Mouse (Mus musculus): Measurements from ENCODE around the gene Pced1a. TPM values are rescaled to one million over a fixed set of nuclear protein-coding genes. Genes with fewer than 3 reads are reported as not detected.

Gene Pced1a
- polyA plus RNA-seq, 1 experiment from 2014 or later = 10.3 TPM

DNA sequence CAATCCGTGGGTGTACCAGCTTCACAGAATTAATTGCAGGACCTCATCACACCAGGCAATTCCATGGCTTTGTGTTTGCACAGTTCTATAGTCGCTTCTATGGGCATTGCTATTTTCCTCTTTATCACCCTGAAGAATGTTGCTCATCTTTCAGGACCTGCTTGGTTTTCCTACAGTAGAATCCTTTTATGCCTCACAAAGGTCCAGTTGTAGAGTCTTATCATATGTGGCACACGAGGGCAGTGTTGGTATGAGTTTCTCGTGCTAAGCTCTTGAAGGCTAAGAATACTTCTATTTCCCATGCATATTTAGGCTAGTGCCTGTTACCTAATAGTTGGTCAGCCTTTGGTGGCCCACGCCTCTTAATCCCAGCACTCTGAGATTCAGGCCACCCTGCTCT lies 611 bp upstream of the Pced1a start:
- H3K4me3 ChIP-seq (ENCODE audit: low read depth, low read length) = peak overlapping the region; percentile 79
- ATAC-seq (ENCODE audit: low FRiP score) = no peak
- peak overlapping the region; percentile 87; the same call in 1 of the 2 replicates for H3K9ac ChIP-seq (ENCODE audit: low read depth, low read length)
- no peaks in the 10 kb centered on the region for H3K36me3 ChIP-seq (ENCODE audit: control insufficient read depth, insufficient read depth, low read length)
- H3K4me2 ChIP-seq (replicated peaks; ENCODE audit: low read depth, low read length) = peak overlapping the region; percentile 83
- no peak for DNase-seq (ENCODE audit: low spot score)
- H3K4me1 ChIP-seq (replicated peaks; ENCODE audit: control insufficient read depth, insufficient read depth, low read length) = 0 out of 2 replicates have a peak, but pooled peaks cover 4% of the 10 kb centered on the region
- H3K9me3 ChIP-seq (ENCODE audit: control insufficient read depth, low read length) = no peaks in the 10 kb centered on the region
- no peak overlapping the region for H3K27ac ChIP-seq (ENCODE audit: low read depth, low read length)
- H3K27me3 ChIP-seq (ENCODE audit: control insufficient read depth, insufficient read depth, low read length) = no peaks in the 10 kb centered on the region
- WGBS = 56% methylated on average over 5 of the region's 5 CpGs

DNA sequence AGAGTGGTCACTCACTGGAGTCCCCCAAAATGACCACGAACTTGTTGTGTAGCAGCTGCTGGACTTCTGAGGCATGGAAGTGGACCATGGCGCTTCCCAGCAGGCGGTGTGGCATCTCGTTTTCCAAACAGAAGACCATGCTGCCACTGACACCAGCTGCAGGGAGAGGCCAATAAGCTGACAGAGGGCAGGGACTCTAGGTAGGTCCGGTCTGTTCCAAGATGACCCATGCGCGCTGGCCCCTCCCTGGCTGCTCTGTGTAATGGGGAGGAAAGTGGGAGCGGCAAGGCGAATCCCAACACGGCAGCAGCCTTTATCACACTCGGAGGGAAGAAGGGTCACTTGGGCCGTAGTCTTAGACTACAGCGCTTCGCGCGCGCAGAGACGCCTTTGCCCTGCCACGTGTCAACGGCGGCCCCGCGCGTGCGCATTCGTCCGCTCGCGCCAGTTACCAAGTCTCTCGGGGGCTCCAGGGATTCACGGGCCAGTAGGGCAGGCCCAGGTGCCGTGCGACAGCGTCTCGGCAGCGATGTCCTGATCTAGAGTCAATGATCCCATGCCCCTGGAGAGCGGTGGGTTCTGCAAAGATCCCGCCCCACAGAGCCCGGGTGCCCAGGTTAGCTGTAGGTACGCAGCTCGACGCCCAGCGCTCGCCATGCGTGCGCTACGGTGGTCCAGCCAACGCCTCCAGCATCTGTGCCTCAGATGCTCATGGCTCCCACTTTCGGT lies 940 bp downstream of the Pced1a start:
- ATAC-seq (ENCODE audit: low FRiP score) (peak; percentile 78), DNase-seq (ENCODE audit: low spot score) (peak; percentile 88)
- H3K4me2 ChIP-seq (replicated peaks; ENCODE audit: low read depth, low read length) = peak overlapping the region; percentile 83
- peak overlapping the region; percentile 77 for H3K27ac ChIP-seq (ENCODE audit: low read depth, low read length)
- H3K36me3 ChIP-seq (ENCODE audit: control insufficient read depth, insufficient read depth, low read length) = no peaks in the 10 kb centered on the region
- no peaks in the 10 kb centered on the region for H3K9me3 ChIP-seq (ENCODE audit: control insufficient read depth, low read length)
- 18% methylated on average over 49 of the region's 49 CpGs for WGBS
- 0 out of 2 replicates have a peak, but pooled peaks cover 4% of the 10 kb centered on the region for H3K4me1 ChIP-seq (replicated peaks; ENCODE audit: control insufficient read depth, insufficient read depth, low read length)
- peak overlapping the region; percentile 87 for H3K9ac ChIP-seq (ENCODE audit: low read depth, low read length)
- H3K4me3 ChIP-seq (ENCODE audit: low read depth, low read length) = peak overlapping the region; percentile 79
- H3K27me3 ChIP-seq (ENCODE audit: control insufficient read depth, insufficient read depth, low read length) = no peaks in the 10 kb centered on the region

DNA sequence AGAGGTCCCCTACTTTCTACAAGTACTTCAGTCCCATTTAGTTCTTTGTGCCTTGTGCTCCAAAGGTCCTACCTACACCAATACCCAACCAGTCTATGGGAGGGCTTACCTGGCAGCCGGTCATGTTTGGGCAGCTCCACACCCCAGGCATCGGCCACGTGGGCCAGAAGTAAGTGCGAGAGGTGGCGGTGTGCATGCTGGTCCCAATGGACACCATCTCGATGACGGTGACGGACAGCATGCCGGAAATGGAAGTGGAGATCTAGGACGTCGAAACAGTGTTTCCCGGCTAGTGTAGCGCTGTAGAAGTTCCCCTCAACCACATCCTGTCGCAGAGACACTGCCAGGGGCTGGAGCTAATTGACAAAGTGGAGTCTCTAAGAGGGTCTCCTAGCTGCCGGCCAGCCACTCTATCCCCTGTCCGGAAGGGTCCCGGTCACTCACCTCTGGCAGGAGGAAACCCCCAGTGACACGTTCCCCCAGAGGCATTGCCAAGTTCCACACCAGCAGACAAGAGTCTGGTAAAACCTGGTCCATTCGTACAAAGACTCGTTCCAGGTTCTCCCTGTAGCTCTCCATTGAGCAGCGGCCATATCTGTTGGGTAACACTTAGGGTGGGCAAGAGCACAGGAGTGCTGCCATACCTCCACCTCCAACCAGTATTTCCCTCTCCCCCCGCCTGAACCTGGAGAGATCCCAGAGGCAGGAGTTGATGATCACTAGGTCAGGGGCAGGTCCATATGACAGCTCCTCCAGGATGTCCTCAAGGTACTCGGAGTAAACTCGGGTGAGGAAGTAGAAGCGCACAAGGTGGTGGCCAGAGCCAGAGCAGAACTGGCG lies 2.5 kb downstream of the Pced1a start:
- H3K4me2 ChIP-seq (replicated peaks; ENCODE audit: low read depth, low read length) = no peak overlapping the region
- DNase-seq (ENCODE audit: low spot score) (no peak), ATAC-seq (ENCODE audit: low FRiP score) (no peak)
- no peak overlapping the region for H3K9ac ChIP-seq (ENCODE audit: low read depth, low read length)
- H3K4me1 ChIP-seq (replicated peaks; ENCODE audit: control insufficient read depth, insufficient read depth, low read length) = 0 out of 2 replicates have a peak, but pooled peaks cover 4% of the 10 kb centered on the region
- no peak overlapping the region for H3K27ac ChIP-seq (ENCODE audit: low read depth, low read length)
- H3K36me3 ChIP-seq (ENCODE audit: control insufficient read depth, insufficient read depth, low read length) = no peaks in the 10 kb centered on the region
- no peak overlapping the region for H3K4me3 ChIP-seq (ENCODE audit: low read depth, low read length)
- no peaks in the 10 kb centered on the region for H3K27me3 ChIP-seq (ENCODE audit: control insufficient read depth, insufficient read depth, low read length)
- no peaks in the 10 kb centered on the region for H3K9me3 ChIP-seq (ENCODE audit: control insufficient read depth, low read length)
- 97% methylated on average over 26 of the region's 26 CpGs for WGBS

DNA sequence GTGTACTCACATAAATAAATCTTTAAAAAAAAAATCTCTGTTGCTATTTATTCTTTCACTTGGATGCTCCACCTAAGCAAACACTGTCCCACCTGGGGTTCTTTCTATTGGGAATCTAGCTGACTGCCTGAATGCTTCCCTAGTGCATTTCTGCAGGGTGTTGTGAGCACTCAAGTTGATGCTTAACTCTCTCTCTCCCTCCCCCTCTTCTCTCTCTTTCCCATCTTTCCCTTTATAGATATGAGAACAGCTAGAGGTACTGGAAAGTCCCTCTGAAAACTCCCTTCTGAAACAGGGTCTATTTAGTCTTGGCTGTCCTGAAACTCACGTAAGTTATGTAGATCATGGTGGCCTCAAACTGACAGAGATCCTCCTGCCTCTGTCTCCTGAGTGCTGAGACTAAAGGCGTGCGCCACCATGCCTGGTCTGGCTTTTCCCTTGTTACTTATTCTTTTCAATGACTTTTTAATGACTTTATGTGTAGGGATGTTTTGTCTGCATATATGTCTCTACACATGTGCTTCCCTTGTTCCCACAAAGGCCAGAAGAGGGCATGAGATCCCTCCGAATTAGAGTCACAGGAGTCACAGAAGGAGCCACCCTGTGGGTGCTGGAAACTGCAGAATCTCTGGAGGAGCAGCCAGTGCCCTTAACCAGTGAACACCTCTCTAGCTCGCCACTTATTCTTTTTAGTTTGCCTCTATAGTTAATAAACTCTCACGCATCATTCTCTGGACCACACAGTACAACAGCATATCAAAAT lies 10.2 kb downstream of the Pced1a start:
- ATAC-seq (ENCODE audit: low FRiP score) (no peak), DNase-seq (ENCODE audit: low spot score) (no peak)
- H3K4me3 ChIP-seq (ENCODE audit: low read depth, low read length) = no peak overlapping the region
- no peaks in the 10 kb centered on the region for H3K36me3 ChIP-seq (ENCODE audit: control insufficient read depth, insufficient read depth, low read length)
- no peaks in the 10 kb centered on the region for H3K4me1 ChIP-seq (replicated peaks; ENCODE audit: control insufficient read depth, insufficient read depth, low read length)
- no peak overlapping the region for H3K4me2 ChIP-seq (replicated peaks; ENCODE audit: low read depth, low read length)
- H3K9me3 ChIP-seq (ENCODE audit: control insufficient read depth, low read length) = no peaks in the 10 kb centered on the region
- H3K27ac ChIP-seq (ENCODE audit: low read depth, low read length) = no peak overlapping the region
- no peaks in the 10 kb centered on the region for H3K27me3 ChIP-seq (ENCODE audit: control insufficient read depth, insufficient read depth, low read length)
- H3K9ac ChIP-seq (ENCODE audit: low read depth, low read length) = no peak overlapping the region
- WGBS = 71% methylated on average over 6 of the region's 6 CpGs

- no peak for ATAC-seq (ENCODE audit: low FRiP score)
- WGBS = 74% methylated on average over 3 of the region's 3 CpGs
- no peak overlapping the region for H3K4me3 ChIP-seq (ENCODE audit: low read depth, low read length)
- no peaks in the 10 kb centered on the region for H3K36me3 ChIP-seq (ENCODE audit: control insufficient read depth, insufficient read depth, low read length)
- no peak for DNase-seq (ENCODE audit: low spot score)
- H3K27ac ChIP-seq (ENCODE audit: low read depth, low read length) = no peak overlapping the region
- H3K27me3 ChIP-seq (ENCODE audit: control insufficient read depth, insufficient read depth, low read length) = no peaks in the 10 kb centered on the region
- H3K4me1 ChIP-seq (replicated peaks; ENCODE audit: control insufficient read depth, insufficient read depth, low read length) = no peaks in the 10 kb centered on the region
- H3K9ac ChIP-seq (ENCODE audit: low read depth, low read length) = no peak overlapping the region
- H3K9me3 ChIP-seq (ENCODE audit: control insufficient read depth, low read length) = no peaks in the 10 kb centered on the region
- H3K4me2 ChIP-seq (replicated peaks; ENCODE audit: low read depth, low read length) = no peak overlapping the region
Observed at GRCm38 (mm10) chr2:130412775-130413174, 11.7 kb downstream of the Pced1a start.

- Histone ChIP-seq H3K27me3 (ENCODE audit: control insufficient read depth, insufficient read depth, low read length) (no peaks in the 10 kb centered on the region), H3K4me1 (replicated peaks; ENCODE audit: control insufficient read depth, insufficient read depth, low read length) (no peaks in the 10 kb centered on the region), H3K4me3 (ENCODE audit: low read depth, low read length) (no peak overlapping the region), H3K9me3 (ENCODE audit: control insufficient read depth, low read length) (no peaks in the 10 kb centered on the region), H3K4me2 (replicated peaks; ENCODE audit: low read depth, low read length) (no peak overlapping the region), H3K27ac (ENCODE audit: low read depth, low read length) (no peak overlapping the region), H3K9ac (ENCODE audit: low read depth, low read length) (no peak overlapping the region), H3K36me3 (ENCODE audit: control insufficient read depth, insufficient read depth, low read length) (no peaks in the 10 kb centered on the region)
- peak; percentile 93 for DNase-seq (ENCODE audit: low spot score)
- 34% methylated on average over 16 of the region's 16 CpGs for WGBS
- peak; percentile 90 for ATAC-seq (ENCODE audit: low FRiP score)
Observed at GRCm38 (mm10) chr2:130411558-130412495, 12.7 kb downstream of the Pced1a start.

DNA sequence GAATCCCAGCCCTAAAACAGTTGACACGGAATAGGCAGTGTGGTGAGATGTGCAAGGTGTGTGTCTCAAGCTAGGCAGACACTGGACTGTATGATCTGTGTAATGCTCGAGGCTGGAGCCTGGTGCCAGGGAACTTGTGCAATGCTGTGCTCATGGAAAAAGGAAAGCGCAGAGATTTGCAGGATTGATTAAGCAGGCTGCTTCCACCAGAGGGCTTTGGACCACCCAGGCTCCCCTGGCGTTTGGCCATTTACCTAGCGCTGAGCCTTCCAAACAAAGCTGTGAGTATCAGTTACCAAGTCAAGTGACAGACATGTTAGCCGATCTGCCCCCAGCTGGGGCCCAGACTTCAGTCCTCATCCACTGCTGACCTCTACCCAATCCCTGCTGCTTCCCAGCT lies 16.3 kb downstream of the Pced1a start:
- DNase-seq (ENCODE audit: low spot score) (peak; percentile 64), ATAC-seq (ENCODE audit: low FRiP score) (no peak)
- Histone ChIP-seq H3K27ac (ENCODE audit: low read depth, low read length) (no peak overlapping the region), H3K27me3 (ENCODE audit: control insufficient read depth, insufficient read depth, low read length) (no peaks in the 10 kb centered on the region), H3K4me1 (replicated peaks; ENCODE audit: control insufficient read depth, insufficient read depth, low read length) (no peaks in the 10 kb centered on the region), H3K4me3 (ENCODE audit: low read depth, low read length) (no peak overlapping the region), H3K4me2 (replicated peaks; ENCODE audit: low read depth, low read length) (no peak overlapping the region), H3K9me3 (ENCODE audit: control insufficient read depth, low read length) (no peaks in the 10 kb centered on the region), H3K36me3 (ENCODE audit: control insufficient read depth, insufficient read depth, low read length) (no peaks in the 10 kb centered on the region), H3K9ac (ENCODE audit: low read depth, low read length) (no peak overlapping the region)
- WGBS = 18% methylated on average over 6 of the region's 6 CpGs

DNA sequence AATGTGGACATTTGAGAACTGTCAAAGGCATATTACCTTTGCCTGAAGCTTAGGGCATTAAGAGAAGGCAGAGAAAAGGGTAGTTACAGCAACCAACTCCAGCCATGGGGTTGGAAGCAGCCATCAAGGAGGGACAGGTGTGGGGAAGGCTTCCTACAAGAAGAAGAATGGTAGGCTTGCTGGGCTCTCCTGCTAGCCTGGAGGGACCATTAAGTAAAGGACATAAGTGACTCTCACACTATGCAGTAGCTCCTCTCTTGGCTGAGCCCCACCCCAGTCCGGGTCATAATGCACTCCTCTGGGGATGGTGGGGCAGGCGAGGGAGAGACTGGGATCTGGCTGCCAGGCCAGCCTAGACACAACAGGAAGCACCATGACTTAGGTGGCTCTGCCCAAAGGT lies 18.3 kb downstream of the Pced1a start, which contains the start of gene Tmem239:
TSS of gene Tmem239 (plus strand) at position 301 of the 400 bp plus-strand sequence.
- Histone ChIP-seq H3K27ac (ENCODE audit: low read depth, low read length) (no peak within 1 kb of the TSS), H3K36me3 (ENCODE audit: control insufficient read depth, insufficient read depth, low read length) (no peaks in the 10 kb centered on the region), H3K4me1 (replicated peaks; ENCODE audit: control insufficient read depth, insufficient read depth, low read length) (no peaks in the 10 kb centered on the region), H3K9me3 (ENCODE audit: control insufficient read depth, low read length) (no peaks in the 10 kb centered on the region), H3K4me2 (replicated peaks; ENCODE audit: low read depth, low read length) (no peak within 1 kb of the TSS), H3K27me3 (ENCODE audit: control insufficient read depth, insufficient read depth, low read length) (no peaks in the 10 kb centered on the region), H3K4me3 (ENCODE audit: low read depth, low read length) (no peak within 1 kb of the TSS), H3K9ac (ENCODE audit: low read depth, low read length) (no peak within 1 kb of the TSS)
- ATAC-seq (ENCODE audit: low FRiP score) = no peak
- DNase-seq (ENCODE audit: low spot score) = no peak
- 75% methylated on average over 2 of the region's 2 CpGs for WGBS

Measured in hindbrain, embryonic 11.5 days (tissue).